Mouse (Mus musculus) lung, postnatal 0 days (tissue): Measurements from ENCODE around the gene Magi1. TPM values are rescaled to one million over a fixed set of nuclear protein-coding genes. Genes with fewer than 3 reads are reported as not detected.

Experiments used
- ATAC-seq: fragments of 200-750 bp; cut with Nextera tagmentation; 2 replicates; pipeline ENCODE4 v1.8.0; 2017; ENCODE audit warnings: moderate library complexity
- DNase-seq: peaks from one replicate; pipeline ENCODE4 v3.0.0-alpha.2; 2016; ENCODE audit warnings: low spot score
- H3K27ac ChIP-seq: fragments of 300-500 bp; sonication (generic); 2 replicates; pipeline ENCODE4 v1.5.1; 2014; ENCODE audit warnings: antibody characterized with exemption, mild to moderate bottlenecking, low read length, mixed read lengths
- H3K27me3 ChIP-seq: fragments of 300-500 bp; sonication (generic); replicated peaks from 2 replicates; pipeline ENCODE4 v1.6.1; 2014; ENCODE audit warnings: low read length, mixed read lengths; ENCODE audit not compliant: insufficient read depth
- H3K36me3 ChIP-seq: fragments of 300-500 bp; sonication (generic); 2 replicates; pipeline ENCODE4 v1.6.1; 2014; ENCODE audit warnings: low read length, mixed read lengths; ENCODE audit not compliant: insufficient read depth
- H3K4me1 ChIP-seq: fragments of 300-500 bp; sonication (generic); 2 replicates; pipeline ENCODE4 v1.6.1; 2014; ENCODE audit warnings: antibody characterized with exemption, low read depth, low read length, mixed read lengths; ENCODE audit not compliant: insufficient read depth
- H3K4me2 ChIP-seq: fragments of 300-500 bp; sonication (generic); replicated peaks from 2 replicates; pipeline ENCODE4 v1.6.1; 2014; ENCODE audit warnings: low read depth, mild to moderate bottlenecking, low read length, moderate library complexity, mixed read lengths
- H3K4me3 ChIP-seq: fragments of 300-500 bp; sonication (generic); 2 replicates; pipeline ENCODE4 v1.5.1; 2014; ENCODE audit warnings: low read depth, low read length
- H3K9ac ChIP-seq: fragments of 300-500 bp; sonication (generic); replicated peaks from 2 replicates; pipeline ENCODE4 v1.6.1; 2014; ENCODE audit warnings: low read depth, mild to moderate bottlenecking
- H3K9me3 ChIP-seq: fragments of 300-500 bp; sonication (generic); 2 replicates; pipeline ENCODE4 v1.6.1; 2016; ENCODE audit warnings: low read length, mixed read lengths
- CTCF ChIP-seq: IDR thresholded peaks from 2 replicates; pipeline ENCODE4 v1.5.1; 2016; ENCODE audit warnings: antibody characterized with exemption, mild to moderate bottlenecking
- EP300 ChIP-seq: IDR thresholded peaks from 2 replicates; pipeline ENCODE4 v1.6.1; 2016; ENCODE audit warnings: antibody characterized with exemption, mild to moderate bottlenecking, control low read depth
- WGBS: fragments of 180-500 bp; shearing (Covaris S2); extraction: QIAGEN DNeasy Blood & Tissue Kit; methylation state at CpG from one replicate; pipeline ENCODE4 v1.1.7; 2014; 5-methylcytosine and 5-hydroxymethylcytosine counted together
- polyA plus RNA-seq: library from polyadenylated mRNA; unstranded; fragments of >200 nt; fragmentation: Nextera tagmentation; extraction: Ambion mirVana; gene quantifications from 2 replicates; pipeline ENCODE4 v1.2.1, GENCODE M21; 2015

Gene Magi1
- polyA plus RNA-seq, 1 experiment from 2014 or later, result 10.7 TPM

DNA sequence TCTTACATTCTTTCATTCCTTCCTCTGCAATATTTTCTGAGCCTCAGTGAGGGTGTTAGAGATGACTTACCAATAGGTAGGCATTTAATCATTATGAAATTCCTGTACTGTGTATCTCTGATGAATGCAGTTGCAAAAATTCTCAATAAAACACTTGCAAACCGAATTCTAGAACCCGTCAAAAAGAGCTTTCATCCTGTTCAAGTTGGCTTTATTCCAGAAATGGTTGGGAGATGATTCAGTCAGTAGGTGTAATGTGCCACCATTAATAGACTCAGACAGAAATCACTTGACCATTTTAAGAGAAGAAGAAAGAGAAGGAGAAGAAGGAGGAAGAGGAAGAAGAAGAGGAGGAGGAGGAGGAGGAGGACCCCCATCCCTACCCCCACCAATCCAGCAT, 497.5 kb downstream of the Magi1 start:
- Histone ChIP-seq H3K27ac (no peak overlapping the region), H3K4me3 (no peak overlapping the region), H3K27me3 (no peaks in the 10 kb centered on the region), H3K9me3 (no peaks in the 10 kb centered on the region), H3K4me2 (no peak overlapping the region), H3K9ac (no peak overlapping the region), H3K36me3 (no peaks in the 10 kb centered on the region), H3K4me1 (no peaks in the 10 kb centered on the region)
- 40% methylated on average over 2 of the region's 2 CpGs for WGBS
- DNase-seq (no peak), ATAC-seq (no peak)
- no peak for TF ChIP-seq EP300
- no peak for TF ChIP-seq CTCF

- no peak overlapping the region for H3K27ac ChIP-seq
These were observed 512.6 kb downstream of the Magi1 start for GRCm38 (mm10) chr6:93771081-93771480.

DNA sequence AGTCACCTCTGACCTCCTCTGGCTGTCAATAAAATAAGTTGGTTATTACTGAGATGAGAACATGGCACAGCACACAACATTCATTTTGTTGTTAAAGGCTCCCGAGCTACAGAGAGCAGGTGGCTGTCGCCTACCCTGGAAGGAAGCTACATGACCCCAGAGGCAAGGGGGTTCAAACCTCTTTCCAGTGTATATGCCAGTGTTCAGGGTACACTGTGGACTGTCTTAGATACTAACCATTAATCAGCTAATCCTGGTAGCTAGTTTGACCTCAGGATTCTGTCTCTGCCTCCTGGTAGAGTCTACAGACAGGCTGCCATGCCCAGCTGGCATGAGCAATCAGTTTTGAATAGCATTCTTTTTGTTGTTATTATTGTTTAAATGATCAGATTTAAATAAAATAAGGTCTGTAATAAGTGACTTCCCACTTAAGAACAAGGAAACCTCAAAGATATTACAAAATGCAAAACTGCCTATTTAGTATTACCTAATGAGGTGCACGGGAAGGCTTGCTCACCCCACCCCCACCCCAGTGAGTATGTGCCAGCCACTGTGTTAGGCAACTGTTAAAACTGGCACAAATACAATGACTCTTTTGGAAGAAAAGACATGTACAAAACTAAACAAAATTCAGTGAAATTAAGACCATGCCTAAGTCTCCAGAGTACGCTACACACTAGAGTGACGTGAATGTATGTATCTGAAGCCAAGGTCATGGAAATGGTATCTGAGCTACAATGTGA, 513.3 kb downstream of the Magi1 start:
- H3K9me3 ChIP-seq, result no peaks in the 10 kb centered on the region
- H3K4me2 ChIP-seq, result no peak overlapping the region
- no peaks in the 10 kb centered on the region for H3K27me3 ChIP-seq
- no peak overlapping the region for H3K9ac ChIP-seq
- H3K27ac ChIP-seq, result no peak overlapping the region
- DNase-seq (peak; percentile 7), ATAC-seq (no peak)
- 76% methylated on average over 5 of the region's 5 CpGs for WGBS
- no peak overlapping the region for H3K4me3 ChIP-seq
- H3K4me1 ChIP-seq, result no peaks in the 10 kb centered on the region
- H3K36me3 ChIP-seq, result no peaks in the 10 kb centered on the region
- TF ChIP-seq EP300, result no peak
- TF ChIP-seq CTCF, result no peak

More at GRCm38 (mm10) chr6:93771081-93771480, 512.6 kb downstream of the Magi1 start:
- whole genome bisulfite sequencing, result 59% methylated on average over 4 of the region's 4 CpGs
- H3K4me2 ChIP-seq, result no peak overlapping the region
- no peak for DNase-seq
- ATAC-seq, result no peak
- H3K4me1 ChIP-seq, result no peaks in the 10 kb centered on the region
- H3K27me3 ChIP-seq, result no peaks in the 10 kb centered on the region
- no peak overlapping the region for H3K9ac ChIP-seq
- no peak for TF ChIP-seq EP300
- no peak for TF ChIP-seq CTCF
- H3K9me3 ChIP-seq, result no peaks in the 10 kb centered on the region
- H3K36me3 ChIP-seq, result no peaks in the 10 kb centered on the region
- H3K4me3 ChIP-seq, result no peak overlapping the region

DNA sequence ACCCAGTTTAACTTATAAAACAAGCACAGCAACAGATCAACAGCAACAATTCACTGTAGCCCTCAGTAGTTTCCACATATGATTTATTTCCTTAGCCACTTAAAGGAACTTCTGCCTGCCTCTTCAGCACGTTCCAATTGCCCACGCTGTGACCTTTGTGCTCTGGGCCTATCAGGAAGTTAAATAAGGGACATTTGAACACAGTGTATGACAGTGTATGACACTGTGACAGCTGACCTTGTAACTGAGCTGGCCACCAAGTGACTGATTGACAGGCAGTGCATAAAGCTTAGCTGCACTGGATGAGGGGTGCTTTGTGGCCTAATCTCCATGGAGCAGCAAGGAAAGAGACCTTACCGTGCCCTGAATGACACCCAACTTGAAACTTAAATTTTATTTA, 525.6 kb downstream of the Magi1 start:
- WGBS, result 66% methylated on average over 3 of the region's 3 CpGs
- H3K27ac ChIP-seq, result peak overlapping the region; percentile 32; the same call in 1 of the 2 replicates
- no peak for TF ChIP-seq CTCF
- ATAC-seq (no peak), DNase-seq (no peak)
- H3K9me3 ChIP-seq, result no peaks in the 10 kb centered on the region
- H3K9ac ChIP-seq, result no peak overlapping the region
- no peak overlapping the region for H3K4me3 ChIP-seq
- H3K4me1 ChIP-seq, result 0 out of 2 replicates have a peak, but pooled peaks cover 4% of the 10 kb centered on the region
- H3K36me3 ChIP-seq, result no peaks in the 10 kb centered on the region; the same call in 1 of the 2 replicates
- no peaks in the 10 kb centered on the region for H3K27me3 ChIP-seq
- no peak overlapping the region for H3K4me2 ChIP-seq

- no peak overlapping the region for H3K4me2 ChIP-seq
- peak overlapping the region; percentile 32; the same call in 1 of the 2 replicates for H3K27ac ChIP-seq
- H3K36me3 ChIP-seq, result no peaks in the 10 kb centered on the region; the same call in 1 of the 2 replicates
- ATAC-seq (peak; percentile 97), DNase-seq (peak; percentile 91)
- 29% methylated on average over 11 of the region's 11 CpGs for whole genome bisulfite sequencing
- H3K4me1 ChIP-seq, result 0 out of 2 replicates have a peak, but pooled peaks cover 4% of the 10 kb centered on the region
- no peaks in the 10 kb centered on the region for H3K9me3 ChIP-seq
- H3K4me3 ChIP-seq, result no peak overlapping the region
- TF ChIP-seq EP300, result no peak
- TF ChIP-seq CTCF, result peak; percentile 89
- H3K27me3 ChIP-seq, result no peaks in the 10 kb centered on the region
- H3K9ac ChIP-seq, result no peak overlapping the region
These were observed 526.2 kb downstream of the Magi1 start for GRCm38 (mm10) chr6:93757353-93758087.

DNA sequence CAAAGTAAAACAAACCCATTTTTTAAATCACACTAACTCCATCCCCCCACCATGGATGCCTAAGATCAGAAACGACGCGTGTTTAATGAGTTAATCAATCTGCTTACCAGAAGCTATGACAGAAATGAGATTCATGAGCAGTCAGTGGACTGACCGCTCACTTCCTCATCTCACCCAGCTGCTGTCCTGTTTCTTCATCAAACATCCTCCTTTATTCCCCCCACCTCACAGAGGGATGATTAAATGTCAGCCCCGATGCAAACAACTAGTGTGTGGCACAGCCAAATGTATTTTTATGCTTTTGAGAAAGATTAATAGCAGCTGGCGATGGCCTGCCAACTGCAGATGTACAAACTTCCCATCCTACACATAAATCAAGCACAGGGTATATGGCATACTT, 540.6 kb downstream of the Magi1 start:
- no peaks in the 10 kb centered on the region for H3K4me1 ChIP-seq
- H3K9ac ChIP-seq, result no peak overlapping the region
- no peaks in the 10 kb centered on the region for H3K27me3 ChIP-seq
- ATAC-seq, result no peak
- H3K4me3 ChIP-seq, result no peak overlapping the region
- 55% methylated on average over 6 of the region's 6 CpGs for WGBS
- H3K4me2 ChIP-seq, result no peak overlapping the region
- TF ChIP-seq EP300 (no peak), CTCF (no peak)
- no peak for DNase-seq
- no peak overlapping the region for H3K27ac ChIP-seq
- H3K9me3 ChIP-seq, result no peaks in the 10 kb centered on the region
- peaks cover 5% of the 10 kb centered on the region; the same call in 1 of the 2 replicates for H3K36me3 ChIP-seq
